Mouse (Mus musculus) embryonic facial prominence, embryonic 11.5 days (tissue): ENCODE data around the gene Dact3. TPM values are rescaled to one million over a fixed set of nuclear protein-coding genes. Genes with fewer than 3 reads are reported as not detected.

Experiments used
- ATAC-seq: fragments of 200-750 bp; cut with Nextera tagmentation; replicated peaks from 2 replicates; pipeline ENCODE4 v1.8.0; 2017; ENCODE audit warnings: low read depth; ENCODE audit not compliant: insufficient number of reproducible peaks, low FRiP score, low TSS enrichment
- DNase-seq: peaks from one replicate; pipeline ENCODE4 v3.0.0-alpha.2; 2015; ENCODE audit warnings: low spot score
- H3K27ac ChIP-seq: fragments of 300-500 bp; sonication (generic); replicated peaks from 2 replicates; pipeline ENCODE4 v1.5.1; 2014; ENCODE audit warnings: mild to moderate bottlenecking, low read depth, low read length, control low read depth
- H3K27me3 ChIP-seq: fragments of 300-500 bp; sonication (generic); 2 replicates; pipeline ENCODE4 v1.6.1; 2014; ENCODE audit warnings: mild to moderate bottlenecking, low read length, moderate library complexity, mixed read lengths; ENCODE audit not compliant: control insufficient read depth, insufficient read depth
- H3K36me3 ChIP-seq: fragments of 300-500 bp; sonication (generic); replicated peaks from 2 replicates; pipeline ENCODE4 v1.6.1; 2014; ENCODE audit warnings: low read depth, mild to moderate bottlenecking, low read length, moderate library complexity, mixed read lengths; ENCODE audit not compliant: control insufficient read depth, insufficient read depth
- H3K4me1 ChIP-seq: fragments of 300-500 bp; sonication (generic); 2 replicates; pipeline ENCODE4 v1.6.1; 2014; ENCODE audit warnings: low read length, mixed read lengths; ENCODE audit not compliant: control insufficient read depth, insufficient read depth
- H3K4me2 ChIP-seq: fragments of 300-500 bp; sonication (generic); 2 replicates; pipeline ENCODE4 v1.6.1; 2014; ENCODE audit warnings: low read depth, mild to moderate bottlenecking, control low read depth, low read length, moderate library complexity
- H3K4me3 ChIP-seq: fragments of 300-500 bp; sonication (generic); 2 replicates; pipeline ENCODE4 v1.5.1; 2014; ENCODE audit warnings: low read depth, low read length, control low read depth
- H3K9ac ChIP-seq: fragments of 300-500 bp; sonication (generic); replicated peaks from 2 replicates; pipeline ENCODE4 v1.6.1; 2014; ENCODE audit warnings: mild to moderate bottlenecking, control low read depth, low read length
- H3K9me3 ChIP-seq: fragments of 300-500 bp; sonication (generic); replicated peaks from 2 replicates; pipeline ENCODE4 v1.6.1; 2016; ENCODE audit warnings: mild to moderate bottlenecking, low read length, inconsistent platforms, mixed read lengths; ENCODE audit not compliant: control insufficient read depth
- WGBS: fragments of 180-500 bp; shearing (Covaris S2); extraction: QIAGEN DNeasy Blood & Tissue Kit; methylation state at CpG from one replicate; pipeline ENCODE4 v1.1.7; 2014; 5-methylcytosine and 5-hydroxymethylcytosine counted together
- polyA plus RNA-seq: library from polyadenylated mRNA; unstranded; fragments of >200 nt; fragmentation: Nextera tagmentation; extraction: Ambion mirVana; gene quantifications from 2 replicates; pipeline ENCODE4 v1.2.1, GENCODE M21; 2014

The Dact3 gene
- polyA plus RNA-seq, 1 experiment from 2014 or later, result 12.2 TPM

DNA sequence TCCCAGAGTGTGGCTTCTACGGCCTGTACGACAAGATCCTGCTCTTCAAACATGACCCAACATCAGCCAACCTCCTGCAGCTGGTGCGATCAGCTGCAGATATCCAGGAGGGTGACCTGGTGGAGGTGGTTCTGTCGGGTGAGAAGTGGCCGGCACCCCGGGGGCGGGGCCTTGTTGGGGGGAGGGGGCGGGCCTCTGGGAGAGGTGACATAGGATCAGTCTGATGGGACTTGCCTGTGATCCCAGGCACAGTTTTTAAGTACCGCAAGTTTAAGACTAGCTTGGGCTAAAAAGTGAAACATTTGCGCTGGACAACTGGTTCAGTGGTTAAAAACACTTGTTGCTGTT, 29.3 kb upstream of the Dact3 start:
- no peak overlapping the region; the same call in 1 of the 2 replicates for H3K9ac ChIP-seq
- H3K27ac ChIP-seq, result no peak overlapping the region
- ATAC-seq (no peak), DNase-seq (no peak)
- no peaks in the 10 kb centered on the region for H3K27me3 ChIP-seq
- 34% methylated on average over 10 of the region's 10 CpGs for WGBS
- H3K36me3 ChIP-seq, result no peaks in the 10 kb centered on the region
- no peak overlapping the region for H3K4me3 ChIP-seq
- peaks cover 3% of the 10 kb centered on the region; the same call in 1 of the 2 replicates for H3K4me1 ChIP-seq
- H3K4me2 ChIP-seq, result peak overlapping the region; percentile 32
- no peaks in the 10 kb centered on the region for H3K9me3 ChIP-seq

GRCm38 (mm10) chr7:16846775-16847174, 28.3 kb upstream of the Dact3 start:
- WGBS, result 94% methylated on average over 5 of the region's 5 CpGs
- no peak overlapping the region for H3K9ac ChIP-seq
- no peak overlapping the region for H3K27ac ChIP-seq
- H3K9me3 ChIP-seq, result no peaks in the 10 kb centered on the region
- no peak for ATAC-seq
- no peaks in the 10 kb centered on the region for H3K27me3 ChIP-seq
- DNase-seq, result no peak
- peaks cover 3% of the 10 kb centered on the region; the same call in 1 of the 2 replicates for H3K4me1 ChIP-seq
- no peak overlapping the region for H3K4me3 ChIP-seq
- no peak overlapping the region for H3K4me2 ChIP-seq
- H3K36me3 ChIP-seq, result no peaks in the 10 kb centered on the region

DNA sequence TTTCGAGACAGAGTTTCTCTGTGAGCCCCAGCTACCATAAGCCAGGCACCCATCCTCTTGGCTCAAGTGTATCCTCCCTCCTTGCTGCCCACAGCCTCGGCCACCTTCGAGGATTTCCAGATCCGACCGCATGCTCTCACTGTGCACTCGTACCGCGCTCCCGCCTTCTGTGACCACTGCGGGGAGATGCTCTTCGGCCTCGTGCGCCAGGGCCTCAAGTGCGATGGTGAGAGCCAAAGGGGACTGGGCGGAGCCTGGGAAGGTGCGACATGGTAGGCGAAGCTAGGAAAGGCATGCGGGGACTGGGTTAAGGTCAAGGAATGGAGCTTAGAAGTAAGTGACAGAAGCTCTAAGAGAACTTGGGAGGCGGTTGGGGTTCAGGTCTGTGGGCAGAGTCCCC, 27.6 kb upstream of the Dact3 start:
- peaks cover 3% of the 10 kb centered on the region; the same call in 1 of the 2 replicates for H3K4me1 ChIP-seq
- no peak overlapping the region for H3K4me3 ChIP-seq

GRCm38 (mm10) chr7:16848579-16848978, 26.5 kb upstream of the Dact3 start:
- Histone ChIP-seq H3K4me3 (no peak overlapping the region), H3K4me1 (peaks cover 3% of the 10 kb centered on the region; the same call in 1 of the 2 replicates), H3K27me3 (no peaks in the 10 kb centered on the region), H3K4me2 (no peak overlapping the region), H3K36me3 (0 out of 2 replicates have a peak, but pooled peaks cover 3% of the 10 kb centered on the region), H3K9me3 (no peaks in the 10 kb centered on the region), H3K9ac (no peak overlapping the region), H3K27ac (no peak overlapping the region)
- 18% methylated on average over 17 of the region's 17 CpGs for WGBS
- DNase-seq (peak; percentile 61), ATAC-seq (no peak)

More for the DNA sequence above, 27.6 kb upstream of the Dact3 start:
- Histone ChIP-seq H3K27me3 (no peaks in the 10 kb centered on the region), H3K9ac (no peak overlapping the region), H3K9me3 (no peaks in the 10 kb centered on the region), H3K27ac (no peak overlapping the region), H3K4me2 (no peak overlapping the region), H3K36me3 (no peaks in the 10 kb centered on the region)
- 84% methylated on average over 19 of the region's 19 CpGs for WGBS
- ATAC-seq (no peak), DNase-seq (no peak)

GRCm38 (mm10) chr7:16851636-16852035, 23.5 kb upstream of the Dact3 start:
- H3K4me3 ChIP-seq, result no peak overlapping the region
- no peak overlapping the region for H3K27ac ChIP-seq
- ATAC-seq (no peak), DNase-seq (no peak)
- WGBS, result 96% methylated on average over 4 of the region's 4 CpGs
- peaks cover 5% of the 10 kb centered on the region for H3K36me3 ChIP-seq
- H3K9me3 ChIP-seq, result no peaks in the 10 kb centered on the region
- no peaks in the 10 kb centered on the region for H3K27me3 ChIP-seq
- H3K4me2 ChIP-seq, result no peak overlapping the region
- no peaks in the 10 kb centered on the region for H3K4me1 ChIP-seq
- no peak overlapping the region for H3K9ac ChIP-seq

DNA sequence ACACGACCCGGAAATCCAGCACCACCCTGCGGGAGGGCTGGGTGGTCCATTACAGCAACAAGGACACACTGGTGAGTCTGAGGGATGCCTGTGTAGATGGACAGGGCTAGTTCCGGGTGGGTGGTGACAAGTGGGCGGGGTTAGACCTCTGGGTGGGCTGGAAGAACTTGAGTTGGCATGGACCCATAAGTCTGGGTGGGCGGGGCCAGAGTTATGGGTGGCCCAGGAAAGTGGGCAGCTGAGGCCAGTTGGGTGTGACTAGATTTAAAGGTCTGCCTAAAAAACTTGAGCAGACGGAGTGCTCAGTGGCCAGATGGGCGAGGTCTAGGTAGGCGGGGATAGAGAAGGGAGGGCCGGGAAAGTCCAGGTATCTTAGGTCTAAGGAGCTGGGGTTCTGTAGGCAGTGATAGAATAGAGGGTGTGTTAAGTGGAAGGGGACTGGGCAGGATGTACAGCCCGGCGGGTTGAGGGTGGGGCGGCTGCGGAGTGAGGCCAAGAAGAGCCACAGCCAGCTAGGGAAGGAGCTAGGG, 21.8 kb upstream of the Dact3 start:
- no peak overlapping the region for H3K27ac ChIP-seq
- 82% methylated on average over 14 of the region's 14 CpGs for WGBS
- ATAC-seq (no peak; the same call in 1 of the 2 replicates), DNase-seq (no peak)
- no peaks in the 10 kb centered on the region for H3K9me3 ChIP-seq
- no peak overlapping the region for H3K4me3 ChIP-seq
- H3K36me3 ChIP-seq, result peaks cover 5% of the 10 kb centered on the region
- no peak overlapping the region for H3K4me2 ChIP-seq
- no peaks in the 10 kb centered on the region for H3K4me1 ChIP-seq
- H3K9ac ChIP-seq, result no peak overlapping the region
- H3K27me3 ChIP-seq, result no peaks in the 10 kb centered on the region

DNA sequence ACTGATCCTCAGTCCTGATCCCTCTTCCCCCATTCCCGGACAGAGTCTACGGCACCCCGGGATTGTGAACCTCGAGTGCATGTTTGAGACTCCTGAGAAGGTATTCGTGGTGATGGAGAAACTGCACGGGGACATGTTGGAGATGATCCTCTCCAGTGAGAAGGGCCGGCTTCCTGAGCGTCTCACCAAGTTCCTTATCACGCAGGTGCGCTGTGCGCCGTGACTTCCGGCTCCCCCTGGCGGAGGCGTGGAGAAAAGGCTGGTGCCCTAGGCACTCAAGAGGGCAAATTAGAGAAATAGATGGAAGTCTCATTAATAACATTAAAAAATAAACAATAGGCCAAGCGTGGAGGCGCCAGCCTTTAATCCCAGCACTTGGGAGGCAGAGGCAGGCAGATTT, 16.8 kb upstream of the Dact3 start:
- peak; percentile 49 for DNase-seq
- WGBS, result 17% methylated on average over 17 of the region's 17 CpGs

GRCm38 (mm10) chr7:16859902-16860651, 15.0 kb upstream of the Dact3 start:
- 29% methylated on average over 5 of the region's 5 CpGs for WGBS
- ATAC-seq, result no peak
- no peaks in the 10 kb centered on the region for H3K4me1 ChIP-seq

More for the DNA sequence above, 16.8 kb upstream of the Dact3 start:
- no peak for ATAC-seq
- Histone ChIP-seq H3K4me2 (no peak overlapping the region), H3K4me3 (no peak overlapping the region), H3K27me3 (no peaks in the 10 kb centered on the region), H3K4me1 (no peaks in the 10 kb centered on the region), H3K9me3 (no peaks in the 10 kb centered on the region), H3K9ac (no peak overlapping the region), H3K27ac (no peak overlapping the region), H3K36me3 (peaks cover 3% of the 10 kb centered on the region)

More at GRCm38 (mm10) chr7:16859902-16860651, 15.0 kb upstream of the Dact3 start:
- no peak overlapping the region for H3K27ac ChIP-seq
- DNase-seq, result peak; percentile 72
- peaks cover 5% of the 10 kb centered on the region for H3K36me3 ChIP-seq
- no peak overlapping the region for H3K9ac ChIP-seq
- no peaks in the 10 kb centered on the region for H3K9me3 ChIP-seq
- no peak overlapping the region for H3K4me2 ChIP-seq
- no peaks in the 10 kb centered on the region for H3K27me3 ChIP-seq
- H3K4me3 ChIP-seq, result no peak overlapping the region
